Mouse (Mus musculus) heart, adult 18-20 months (tissue): ENCODE results near the gene Dtx3l. TPM values are rescaled to one million over a fixed set of nuclear protein-coding genes. Genes with fewer than 3 reads are reported as not detected.

Source experiments
- DNase-seq, 2 experiments: peaks; one replicate each; pipeline ENCODE4 v3.0.0; 2021 to 2022; ENCODE audit warnings: mixed read lengths in 1 of 2
- total RNA-seq, 2 experiments: library from RNA; stranded (reverse); gene quantifications; 2 replicates each; pipeline ENCODE4 v1.2.3; 2021

Dtx3l gene
- total RNA-seq, 2 experiments from 2014 or later = 10.9 to 11.3 TPM

DNA sequence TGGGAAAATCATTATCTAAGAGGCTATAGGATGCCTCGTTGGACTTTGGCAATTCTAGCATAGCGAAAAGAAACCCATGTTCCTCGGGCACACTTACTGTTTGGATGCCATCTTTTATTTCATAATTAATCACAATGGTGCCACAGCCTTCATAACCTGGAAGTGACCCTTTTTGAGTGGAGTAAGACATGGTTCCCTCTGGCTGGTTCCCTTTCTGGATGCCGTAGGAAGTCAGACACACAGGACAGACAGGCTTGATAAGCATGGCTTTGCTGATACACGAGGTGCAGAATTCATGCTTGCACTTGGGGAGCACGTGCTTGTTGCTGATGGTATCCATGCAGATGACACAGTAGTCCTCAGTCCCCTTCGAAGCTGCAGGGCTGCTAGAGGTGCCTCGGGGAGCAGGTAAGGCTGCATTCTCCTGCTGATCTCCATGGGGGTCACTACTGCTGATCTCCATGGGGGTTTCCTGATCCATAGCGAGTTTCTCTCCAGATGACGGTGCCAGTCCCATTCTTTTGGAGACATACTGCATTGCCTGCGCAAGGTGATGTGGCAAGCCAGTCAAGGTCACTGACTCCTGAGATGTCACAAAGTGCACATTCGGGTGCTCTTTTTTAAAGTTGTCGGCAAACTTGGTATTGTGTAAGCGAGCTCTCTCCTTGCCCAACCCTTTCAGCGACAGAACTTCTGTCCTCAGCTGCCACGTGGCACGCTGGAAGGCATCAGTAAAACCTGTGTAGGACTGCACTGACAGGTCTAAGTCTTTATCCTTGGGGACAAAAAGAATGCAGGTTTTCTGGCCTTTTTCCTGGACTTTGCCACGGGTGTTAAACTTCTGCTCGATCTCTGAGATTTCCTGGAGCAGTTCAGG, 6.5 kb downstream of the Dtx3l start:
- no peak for DNase-seq

DNA sequence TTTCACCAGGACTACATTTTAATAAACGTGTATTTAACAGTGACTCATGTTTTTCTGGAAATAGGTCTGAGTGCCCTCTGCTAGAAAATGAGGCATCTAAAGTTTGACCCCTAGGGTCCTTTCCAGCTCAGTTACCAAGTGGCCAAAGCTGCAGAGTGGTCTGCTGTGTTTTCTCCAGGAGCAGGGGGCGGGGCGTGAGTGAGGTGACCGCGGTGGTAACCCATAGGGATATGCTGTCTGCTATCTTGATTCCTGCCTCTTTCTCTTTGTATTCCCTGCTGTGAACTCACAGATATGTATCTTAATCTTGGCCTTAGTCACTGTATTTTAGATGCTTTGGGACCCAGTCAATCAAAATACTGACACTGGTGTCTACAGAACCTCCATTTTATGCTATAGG, 14.6 kb downstream of the Dtx3l start:
- no peak for DNase-seq

DNA sequence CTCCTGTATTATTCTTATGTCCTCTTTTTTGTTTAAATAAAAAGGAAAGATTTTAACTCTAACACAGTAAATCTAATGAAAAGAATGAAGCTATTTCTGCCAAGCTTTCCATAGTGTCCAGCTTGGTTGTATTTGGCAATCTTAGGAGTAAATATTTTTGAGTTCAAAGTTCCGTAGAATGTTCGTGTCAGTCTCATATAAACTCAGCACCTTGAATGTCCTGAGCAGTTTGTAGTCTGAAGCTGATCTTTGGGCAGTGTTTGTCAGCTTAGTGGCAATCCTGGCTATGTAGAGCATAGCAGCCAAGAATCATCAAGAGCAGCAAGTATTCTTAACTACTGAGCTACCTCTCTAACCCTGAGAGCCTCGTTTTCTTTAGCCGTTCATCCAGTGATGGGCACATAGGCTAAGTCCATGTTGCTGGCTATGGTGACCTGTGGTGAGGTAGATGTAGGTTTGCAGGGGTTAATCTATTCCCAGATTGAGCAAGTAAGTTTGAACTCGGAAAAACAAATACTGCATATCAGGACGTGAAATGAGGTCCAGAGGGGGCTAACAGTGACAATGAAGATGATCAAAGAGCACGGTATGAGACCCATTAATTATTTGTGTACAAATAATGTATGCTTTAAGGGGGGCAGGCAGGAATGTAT, 15.3 kb downstream of the Dtx3l start:
- DNase-seq = no peak

DNA sequence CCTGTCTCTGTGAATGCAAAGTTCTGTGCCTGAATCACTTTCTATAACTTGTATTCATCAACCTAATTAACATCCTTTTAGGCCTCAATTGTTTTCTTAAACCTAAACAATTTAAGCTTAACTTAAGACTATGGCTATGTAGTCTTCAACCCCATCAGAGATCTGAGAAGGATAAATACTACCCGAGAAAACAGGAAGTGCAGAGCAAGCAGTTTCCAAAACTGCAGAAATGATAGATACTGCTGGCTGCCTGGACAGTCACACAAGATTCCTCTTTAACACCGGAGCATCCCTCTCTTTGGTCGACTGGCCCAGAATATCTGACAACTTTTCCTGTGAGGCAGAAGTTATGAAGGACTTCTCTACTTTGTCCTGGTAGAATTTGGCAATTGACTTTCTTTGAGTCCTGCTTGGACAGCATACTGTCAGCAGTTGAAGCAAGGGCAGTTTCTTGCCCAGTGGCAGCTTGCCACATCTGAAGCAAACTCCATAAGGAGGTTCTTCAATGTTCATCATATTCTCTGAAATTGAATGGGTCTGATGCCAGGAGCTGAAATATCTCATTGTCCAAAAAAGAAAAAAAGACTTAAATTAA, 16.6 kb downstream of the Dtx3l start:
- DNase-seq = no peak

DNA sequence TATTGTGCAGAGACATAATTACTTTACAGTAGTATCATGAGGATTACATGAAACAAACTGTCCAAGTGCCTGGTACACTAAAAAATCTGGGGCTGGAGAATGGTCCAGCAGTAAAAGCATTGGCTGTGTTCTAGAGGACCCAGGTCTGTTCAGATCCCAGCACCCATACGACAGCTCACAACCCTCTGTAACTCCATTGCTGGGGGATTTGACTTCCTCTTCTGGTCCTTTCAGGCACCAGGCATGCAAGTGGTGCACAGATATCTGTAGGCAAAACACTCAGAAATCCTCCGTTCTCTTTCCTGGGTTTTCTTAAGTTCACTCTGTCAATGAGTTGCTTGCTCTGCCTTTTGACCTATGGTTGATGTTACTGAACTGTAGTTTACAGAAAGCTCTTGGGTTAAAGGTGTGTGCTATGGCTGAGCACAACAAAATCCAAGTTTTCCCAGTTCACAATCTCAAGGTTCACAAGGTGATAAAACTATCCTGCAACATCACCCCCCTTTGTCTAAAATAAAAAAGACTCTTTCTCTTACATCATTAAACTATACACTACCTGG, 17.2 kb downstream of the Dtx3l start:
- no peak for DNase-seq

DNA sequence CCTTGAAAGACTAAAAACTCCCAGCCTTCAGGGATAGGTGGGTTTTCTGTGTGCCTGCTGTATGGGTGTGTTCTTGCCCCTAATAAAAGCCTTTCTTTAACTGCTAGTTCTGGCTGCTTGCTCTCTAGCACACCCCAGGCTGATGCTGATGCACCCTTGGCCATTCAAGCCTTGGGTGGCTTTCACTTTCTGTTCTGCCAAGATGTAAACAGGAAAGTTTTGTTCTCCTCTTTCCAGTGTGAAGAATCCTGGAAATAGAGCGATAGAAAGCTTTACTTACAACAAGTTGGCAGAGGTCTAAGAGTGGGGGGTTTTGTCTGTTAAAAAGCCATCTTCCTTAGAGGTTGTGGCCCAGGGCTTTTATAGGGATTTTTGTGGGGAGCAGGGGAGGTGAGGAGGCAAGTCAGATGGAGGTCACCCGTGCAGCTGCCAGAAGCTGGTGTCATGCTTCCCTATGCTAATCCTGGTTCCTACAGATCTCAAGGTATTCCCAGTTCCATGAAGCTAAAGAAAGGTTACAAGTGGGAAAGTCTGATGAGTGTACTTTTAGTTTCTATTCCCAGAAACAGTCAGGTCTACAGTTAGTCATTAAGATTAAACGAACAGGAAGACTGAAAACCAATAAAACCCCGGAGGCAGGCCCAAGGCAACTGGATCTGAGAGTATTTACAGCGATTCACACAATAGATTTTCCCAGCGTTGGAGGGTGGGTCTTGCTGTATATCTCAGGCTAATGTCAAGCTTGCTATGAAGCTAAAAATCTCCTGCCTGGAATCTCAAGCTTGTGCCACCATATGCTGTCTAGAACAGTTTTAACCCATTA, 20.0 kb downstream of the Dtx3l start:
- DNase-seq = peak in 1 of 2 experiments; percentile 11

DNA sequence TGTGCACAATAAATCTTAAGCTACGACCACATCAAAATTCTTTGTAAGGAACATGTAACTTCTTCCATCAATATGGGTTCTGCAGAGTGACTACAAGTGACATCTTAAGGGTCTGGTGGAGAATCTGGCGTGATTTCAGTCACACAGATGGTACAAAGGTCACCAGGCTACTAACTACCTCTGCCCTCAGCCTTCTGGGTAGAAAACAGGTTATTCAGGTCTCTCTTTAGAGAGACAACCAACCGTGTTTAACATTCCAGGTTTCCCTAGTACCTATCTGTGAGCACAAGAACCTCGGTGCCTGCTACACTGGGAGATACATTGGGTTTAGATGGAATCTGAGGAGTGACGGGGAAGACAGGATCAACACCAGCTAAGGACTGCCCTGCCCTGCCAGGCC, 24.6 kb downstream of the Dtx3l start:
- no peak for DNase-seq

DNA sequence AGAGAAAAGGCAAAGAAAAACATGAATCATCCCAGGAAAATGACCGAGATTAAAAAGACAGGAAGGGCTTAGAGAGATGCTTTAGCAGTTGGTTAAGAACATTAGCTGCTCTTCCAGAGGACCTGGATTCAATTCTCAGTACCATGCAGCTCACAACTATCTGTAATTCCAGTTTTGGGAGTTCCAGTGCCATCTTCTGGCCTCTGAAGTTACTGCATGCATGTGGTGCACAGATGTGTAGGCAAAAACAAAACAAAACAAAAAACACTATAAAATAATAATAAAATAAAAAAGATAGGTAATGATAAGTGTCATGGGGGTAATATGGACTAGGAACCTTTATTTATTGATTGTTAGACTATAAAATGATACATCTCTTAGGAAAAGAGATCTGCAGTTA, 25.4 kb downstream of the Dtx3l start:
- DNase-seq = peak in 1 of 2 experiments; percentile 23

DNA sequence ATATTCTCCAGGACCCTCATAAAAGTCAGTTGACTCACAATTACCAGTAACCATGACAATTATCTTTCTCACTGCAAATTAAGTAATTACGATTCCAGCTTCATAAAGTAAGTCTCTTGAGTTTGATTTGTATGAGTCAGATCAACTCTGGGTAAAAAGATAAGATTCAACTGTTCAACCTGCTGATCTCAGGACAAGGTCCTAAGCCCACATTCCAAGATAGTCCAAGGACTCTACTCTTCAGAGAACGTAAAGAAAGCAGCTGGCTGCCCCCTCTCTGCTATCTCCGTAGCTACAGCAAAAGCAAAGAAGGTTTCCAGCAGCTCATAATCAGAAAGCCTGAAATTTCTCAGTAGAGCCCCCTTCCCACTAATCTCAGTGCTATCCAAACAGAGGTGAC, 27.5 kb downstream of the Dtx3l start:
- no peak for DNase-seq

DNA sequence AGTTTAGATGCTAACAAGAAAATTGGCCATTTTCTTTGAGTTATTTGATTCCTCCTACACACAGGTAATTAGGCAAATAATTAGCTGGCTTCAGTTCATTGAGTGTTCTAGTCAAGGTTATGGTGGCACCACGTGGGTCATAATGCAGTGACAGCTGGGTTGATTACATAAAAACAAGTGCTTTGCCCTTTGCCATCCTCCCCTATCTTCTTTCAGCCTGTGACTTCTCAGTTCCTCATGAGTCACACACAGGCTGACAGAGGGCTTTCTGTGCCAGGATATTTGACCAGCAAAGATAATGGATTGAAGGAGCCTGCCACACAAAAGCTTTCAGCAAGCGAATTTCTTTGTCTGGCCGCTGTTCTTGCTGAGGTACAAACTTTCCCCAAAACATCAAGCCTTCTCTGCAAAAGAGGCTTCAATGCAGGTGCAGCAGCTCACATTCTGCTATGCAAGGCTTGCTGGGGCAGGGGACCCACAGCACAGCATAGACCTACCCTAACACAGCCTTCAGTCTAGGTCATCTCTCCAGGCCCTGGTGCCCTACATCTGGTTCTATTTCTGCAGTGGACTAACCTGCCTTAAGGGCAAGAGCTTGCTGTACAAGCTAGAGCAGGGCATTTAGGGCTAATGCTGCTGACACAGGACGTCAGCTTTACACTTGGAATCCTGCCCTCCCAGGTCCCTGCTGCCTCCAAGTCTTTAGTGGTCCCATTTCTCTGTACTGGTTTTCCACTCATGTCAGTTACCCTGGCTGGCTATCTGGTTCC, 31.3 kb downstream of the Dtx3l start:
- peak; percentile 50 to 71 for DNase-seq

DNA sequence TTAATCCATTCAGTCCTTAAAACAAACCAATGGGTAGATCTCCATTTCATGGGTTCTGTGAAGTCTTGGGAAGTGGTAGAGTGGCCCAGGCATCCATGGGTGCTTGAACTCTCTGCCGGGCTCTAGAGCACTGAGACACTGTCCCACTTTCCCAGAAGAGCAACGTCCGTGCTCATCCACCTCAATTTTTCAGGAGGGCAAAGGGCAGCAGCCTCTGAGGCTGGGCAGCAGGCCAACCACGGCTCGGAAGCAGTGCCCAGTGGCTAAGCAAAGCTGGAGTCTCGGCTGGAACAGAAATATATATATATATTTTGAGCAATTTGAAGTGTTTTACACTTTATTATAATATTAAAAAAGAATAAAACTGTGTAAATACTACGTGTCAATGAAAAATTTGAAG, 32.1 kb downstream of the Dtx3l start:
- peak in 1 of 2 experiments; percentile 10 for DNase-seq

DNA sequence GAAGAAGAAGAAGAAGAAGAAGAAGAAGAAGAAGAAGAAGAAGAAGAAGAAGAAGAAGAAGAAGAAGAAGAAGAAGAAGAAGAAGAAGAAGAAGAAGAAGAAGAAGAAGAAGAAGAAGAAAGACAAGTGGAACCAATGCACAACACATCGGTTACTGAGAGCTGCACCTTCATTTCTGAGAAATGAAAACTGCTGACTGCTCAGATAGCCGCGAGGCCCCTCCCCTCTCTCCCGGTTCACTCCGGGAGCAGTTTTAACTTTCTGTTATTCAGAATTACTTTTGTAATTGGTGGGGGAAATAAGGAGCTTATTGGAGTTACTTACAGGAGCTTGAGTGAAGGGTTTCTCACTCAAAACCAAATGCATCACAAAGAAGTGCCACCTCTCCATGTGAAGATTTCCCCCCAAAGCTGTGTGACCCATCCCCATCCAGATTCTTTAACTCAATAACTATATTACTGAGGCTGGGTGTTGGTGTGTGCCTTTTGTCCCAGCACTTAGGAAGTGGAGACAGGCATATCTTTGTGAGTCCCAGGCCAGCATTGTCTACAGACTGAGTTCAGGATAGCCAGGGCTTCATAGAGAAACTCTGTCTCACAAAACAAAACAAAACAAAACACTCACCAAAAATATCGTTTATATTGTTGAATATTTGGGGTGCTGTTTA, 33.0 kb downstream of the Dtx3l start:
- DNase-seq = no peak

DNA sequence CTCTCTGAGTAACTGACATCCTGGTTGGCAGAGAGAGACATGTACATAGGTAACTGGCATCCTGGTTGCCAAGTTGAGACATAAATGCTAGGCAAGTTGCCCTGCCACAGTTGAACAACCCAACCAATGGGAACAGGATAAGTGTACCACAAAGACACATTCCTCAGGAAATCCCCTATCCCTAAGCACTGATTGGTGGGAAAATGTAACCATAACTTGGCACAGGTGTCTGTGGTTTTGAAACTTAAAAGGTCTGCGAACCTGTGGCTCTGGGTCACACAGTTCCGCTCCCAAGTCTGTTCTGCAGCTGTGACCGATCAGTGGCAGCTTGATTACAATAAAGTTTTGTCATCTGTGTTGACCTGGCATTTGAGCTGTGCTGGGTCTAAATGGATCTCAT, 33.6 kb downstream of the Dtx3l start:
- no peak for DNase-seq

DNA sequence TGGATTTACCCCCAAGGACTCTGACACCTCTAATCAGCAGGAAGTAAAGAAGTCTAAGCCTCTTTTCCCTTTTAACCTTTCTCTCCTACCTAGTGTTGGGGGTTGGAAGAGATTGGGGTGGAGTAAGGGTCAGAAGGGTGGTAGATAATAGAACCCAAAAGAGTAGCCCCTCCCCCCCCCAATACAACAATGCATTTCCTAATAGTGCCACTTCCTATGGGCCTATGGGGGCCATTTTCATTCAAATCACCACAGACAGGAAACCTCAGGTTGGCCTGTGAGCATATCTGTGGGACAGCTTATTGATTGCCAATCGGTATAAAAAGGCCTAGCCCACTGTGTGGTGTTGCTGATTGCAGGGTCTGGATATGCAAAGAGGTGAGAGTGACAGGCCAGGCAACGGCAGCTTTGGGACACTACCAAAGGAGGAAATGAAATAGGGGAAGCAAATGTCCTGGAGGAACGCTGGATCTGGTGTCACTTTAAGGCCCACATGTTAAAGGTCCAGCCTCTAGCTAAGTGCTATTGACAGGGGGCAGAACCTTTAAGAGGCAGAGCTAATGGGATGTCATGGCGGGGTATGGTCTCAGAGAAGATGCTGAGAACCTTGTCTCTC, 34.7 kb downstream of the Dtx3l start:
- DNase-seq = no peak

DNA sequence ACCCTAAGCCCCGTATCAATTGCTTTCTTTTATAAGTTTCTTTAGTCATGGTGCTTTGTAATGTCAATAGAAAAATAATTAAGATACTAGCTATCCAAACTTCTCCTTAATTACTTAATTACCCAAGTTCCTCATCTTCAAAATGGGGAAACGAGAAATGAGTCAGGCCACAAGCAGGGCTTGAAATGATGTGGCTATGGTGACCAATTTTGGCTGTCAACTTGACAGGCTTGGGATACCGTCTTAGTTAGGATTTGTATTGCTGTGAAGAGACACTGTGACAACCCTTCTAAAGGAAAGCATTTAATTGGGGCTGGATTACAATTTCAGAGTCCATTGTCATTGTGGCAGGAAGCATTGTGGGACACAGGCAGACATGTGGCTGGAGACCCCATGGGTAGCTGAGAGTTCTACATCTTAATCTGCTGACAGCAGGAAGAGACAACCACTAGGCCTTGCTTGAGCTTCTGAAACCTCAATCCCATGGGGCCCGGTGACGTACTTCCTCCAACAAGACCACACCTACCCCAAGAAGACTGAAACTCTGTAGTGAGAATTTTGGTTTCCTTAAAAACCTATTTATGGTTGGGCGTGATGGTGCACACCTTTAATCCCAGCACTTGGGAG, 35.8 kb downstream of the Dtx3l start:
- no peak for DNase-seq

DNA sequence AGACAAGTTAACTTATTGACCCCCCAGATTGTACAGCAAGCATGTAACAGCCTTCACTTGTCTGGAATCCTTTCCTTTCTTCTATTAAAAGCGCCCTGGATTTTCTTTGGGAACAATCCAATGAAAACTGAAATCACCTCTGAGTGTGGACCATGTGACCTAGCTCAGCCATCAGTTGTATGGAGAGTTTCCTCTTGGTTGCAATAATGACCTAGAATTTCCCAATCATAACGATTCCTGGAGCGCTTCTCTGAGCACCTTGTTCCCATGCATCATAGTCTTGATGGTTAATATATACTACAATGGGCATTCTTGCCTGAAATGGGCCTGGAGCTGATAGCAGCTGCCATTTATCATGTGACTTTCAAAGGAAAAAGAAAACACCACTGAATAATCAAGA, 38.4 kb downstream of the Dtx3l start:
- no peak for DNase-seq

DNA sequence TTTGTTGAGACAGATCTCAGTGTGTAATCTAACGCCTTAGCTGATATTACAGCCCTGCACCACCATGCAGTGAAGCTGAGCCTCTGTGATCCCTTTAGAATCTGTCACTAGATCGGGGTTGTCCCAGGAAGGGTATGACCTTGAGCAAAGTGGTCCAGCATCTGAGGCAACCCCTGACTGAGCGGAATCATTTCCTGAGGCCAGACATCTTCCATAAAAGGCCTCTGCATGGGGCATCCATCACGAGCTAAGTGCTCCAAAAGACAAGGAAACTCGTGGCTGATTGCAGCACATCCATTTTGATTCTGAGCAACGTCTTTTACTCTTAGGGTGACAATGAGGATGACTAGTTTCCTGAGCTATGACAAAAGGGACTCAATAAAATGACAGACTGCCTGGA, 44.0 kb downstream of the Dtx3l start:
- DNase-seq = no peak

DNA sequence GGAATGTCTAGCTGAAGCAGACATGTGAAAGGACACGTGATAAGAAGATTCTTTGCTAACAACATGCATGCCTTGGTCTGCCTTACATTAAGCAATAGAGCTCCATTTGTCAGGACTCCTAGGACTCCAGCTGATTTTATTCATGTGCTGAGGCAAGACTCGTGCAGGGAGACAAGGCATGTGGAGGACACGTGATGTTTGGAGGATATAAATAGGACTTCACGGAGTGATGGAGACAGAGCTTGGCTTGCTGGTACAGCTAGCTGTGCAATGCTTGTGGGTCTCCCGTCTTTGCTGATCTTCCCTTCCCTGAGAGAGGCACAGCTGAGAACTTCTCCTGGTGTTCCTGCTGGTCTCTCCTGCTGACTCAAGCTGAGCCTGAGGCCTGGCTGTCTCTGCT, 47.3 kb downstream of the Dtx3l start:
- DNase-seq = peak in 1 of 2 experiments; percentile 22

DNA sequence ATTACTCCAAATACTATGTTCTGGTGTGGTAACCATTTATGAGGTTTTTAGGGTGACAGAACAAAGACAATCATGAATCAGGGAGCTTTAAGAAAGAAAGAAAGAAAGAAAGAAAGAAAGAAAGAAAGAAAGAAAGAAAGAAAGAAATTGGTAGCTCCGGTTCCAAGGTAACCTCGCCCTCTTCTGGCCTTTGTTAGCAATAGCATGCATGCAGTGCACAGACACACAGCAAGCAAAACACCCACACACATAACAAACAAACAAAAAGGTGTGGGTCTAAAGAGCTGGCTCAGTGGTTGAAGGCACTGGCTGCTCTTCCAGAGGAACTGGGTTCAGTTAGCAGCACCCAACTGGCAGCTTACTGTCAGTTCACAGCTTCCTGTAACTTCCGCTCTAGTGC, 48.3 kb downstream of the Dtx3l start:
- DNase-seq = no peak

DNA sequence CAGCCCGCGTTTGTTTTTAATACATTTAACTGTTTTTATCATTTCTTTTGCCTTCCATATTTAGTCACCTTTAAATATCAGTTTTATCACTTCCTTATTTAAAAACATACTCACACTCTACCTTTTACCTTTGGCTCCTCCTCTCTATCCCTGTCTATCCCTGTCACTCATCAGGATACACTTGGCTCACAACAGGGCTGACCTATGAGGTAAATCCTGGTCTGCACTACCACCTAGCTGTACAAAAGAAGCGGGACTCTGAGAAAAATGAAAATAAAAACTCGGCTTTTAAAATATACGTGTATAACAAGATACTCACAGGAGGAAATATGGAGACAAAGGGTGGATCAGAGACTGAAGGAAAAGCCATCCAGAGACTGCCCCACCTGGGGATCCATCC, 50.0 kb downstream of the Dtx3l start:
- DNase-seq = no peak
